Mouse (Mus musculus) MEL-GATA-1-ER (cell line): ENCODE data around the gene Hic1.

Source experiments
- DNase-seq: peaks from one replicate; pipeline ENCODE4 v3.0.0-alpha.2; 2012; ENCODE audit warnings: low read depth; ENCODE audit errors: extremely low read depth

Hic1 gene

GRCm38 (mm10) chr11:75168590-75169361, 543 bp downstream of the Hic1 start:
- DNase-seq, result no peak

DNA sequence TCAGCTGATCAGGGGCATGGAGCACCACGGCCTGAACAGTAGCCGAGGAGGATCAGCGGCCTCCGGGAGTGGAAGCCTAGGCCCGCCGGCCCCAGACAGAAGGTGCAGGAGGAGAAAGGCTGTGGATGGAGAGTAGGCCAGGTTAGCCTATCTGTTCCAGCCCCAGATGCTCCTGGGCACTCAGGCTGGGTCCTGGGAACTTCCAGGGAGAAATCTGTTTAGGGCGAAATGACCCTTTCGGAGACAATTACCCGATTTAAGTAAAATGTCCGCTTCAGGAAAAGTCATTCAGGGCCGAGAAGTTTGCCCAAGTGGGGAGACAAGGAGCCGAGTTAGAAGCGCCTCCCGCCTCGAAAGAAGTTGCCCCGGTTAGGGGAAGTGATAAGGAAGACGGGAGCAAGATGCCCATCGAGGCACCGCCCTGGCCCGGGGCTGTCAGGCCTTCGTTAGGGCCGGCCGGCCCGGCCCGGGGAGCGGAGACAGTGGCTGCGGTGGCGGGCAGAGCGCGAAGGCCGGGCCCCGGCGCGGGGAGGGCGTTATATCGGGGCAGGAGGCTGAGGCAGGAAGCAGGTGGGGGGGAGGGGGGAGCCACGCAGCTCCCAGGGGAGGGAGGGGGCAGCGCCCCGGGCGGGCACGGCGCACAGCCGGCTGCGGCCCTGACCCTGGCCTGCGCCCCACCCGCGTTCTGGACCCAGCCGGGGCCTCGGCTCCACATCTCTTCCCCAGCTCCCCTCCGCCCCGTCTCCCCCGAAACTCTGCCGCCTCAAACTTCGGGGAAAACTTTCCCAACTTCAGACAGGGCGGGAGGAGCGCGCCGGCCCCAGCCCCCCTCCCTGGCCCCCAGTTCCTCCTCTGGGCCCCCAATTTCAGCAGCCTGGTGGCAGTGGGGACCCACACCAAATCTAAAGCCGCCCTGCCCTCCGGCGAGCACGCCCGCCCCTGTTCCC, 1.4 kb downstream of the Hic1 start:
- DNase-seq, result no peak

DNA sequence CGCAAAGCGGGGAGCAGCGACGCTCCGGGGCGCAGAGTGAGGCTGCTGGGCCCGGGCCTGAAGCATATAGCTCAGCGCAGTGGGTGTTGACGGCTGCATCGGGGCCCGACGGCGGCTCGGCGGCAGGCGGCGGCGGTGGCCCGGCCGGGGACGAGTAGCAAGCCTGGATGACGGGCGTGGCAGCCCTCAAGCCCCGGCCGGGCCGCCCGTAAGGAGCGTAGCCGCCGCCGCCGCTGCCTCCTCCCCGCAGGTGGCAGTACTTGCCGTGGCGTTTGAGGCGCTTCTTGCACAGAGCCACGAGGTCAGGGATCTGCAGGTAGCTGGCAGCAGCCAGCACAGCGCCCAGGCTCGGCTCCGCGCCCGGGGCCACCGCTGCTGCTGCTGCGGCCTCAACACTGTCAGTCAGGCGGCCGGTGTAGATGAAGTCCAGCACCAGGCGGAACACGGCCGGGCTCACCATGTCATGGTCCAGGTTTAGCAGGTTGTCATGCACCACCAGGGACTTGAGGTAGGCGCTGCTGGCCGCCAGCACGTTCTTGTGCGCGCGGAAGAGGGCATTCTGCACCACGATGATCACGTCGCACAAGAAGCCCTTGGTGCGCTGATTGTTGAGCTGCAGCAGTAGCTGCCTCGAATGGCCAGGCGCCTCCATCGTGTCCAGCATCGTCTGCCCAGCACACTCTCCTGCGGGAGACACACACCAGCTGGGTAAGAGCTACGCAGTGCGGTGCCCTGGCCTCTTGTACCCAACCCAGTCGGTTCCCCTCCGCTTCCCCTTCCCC, 2.3 kb downstream of the Hic1 start:
- DNase-seq, result no peak

GRCm38 (mm10) chr11:75166193-75166842, 3.0 kb downstream of the Hic1 start:
- DNase-seq, result no peak

DNA sequence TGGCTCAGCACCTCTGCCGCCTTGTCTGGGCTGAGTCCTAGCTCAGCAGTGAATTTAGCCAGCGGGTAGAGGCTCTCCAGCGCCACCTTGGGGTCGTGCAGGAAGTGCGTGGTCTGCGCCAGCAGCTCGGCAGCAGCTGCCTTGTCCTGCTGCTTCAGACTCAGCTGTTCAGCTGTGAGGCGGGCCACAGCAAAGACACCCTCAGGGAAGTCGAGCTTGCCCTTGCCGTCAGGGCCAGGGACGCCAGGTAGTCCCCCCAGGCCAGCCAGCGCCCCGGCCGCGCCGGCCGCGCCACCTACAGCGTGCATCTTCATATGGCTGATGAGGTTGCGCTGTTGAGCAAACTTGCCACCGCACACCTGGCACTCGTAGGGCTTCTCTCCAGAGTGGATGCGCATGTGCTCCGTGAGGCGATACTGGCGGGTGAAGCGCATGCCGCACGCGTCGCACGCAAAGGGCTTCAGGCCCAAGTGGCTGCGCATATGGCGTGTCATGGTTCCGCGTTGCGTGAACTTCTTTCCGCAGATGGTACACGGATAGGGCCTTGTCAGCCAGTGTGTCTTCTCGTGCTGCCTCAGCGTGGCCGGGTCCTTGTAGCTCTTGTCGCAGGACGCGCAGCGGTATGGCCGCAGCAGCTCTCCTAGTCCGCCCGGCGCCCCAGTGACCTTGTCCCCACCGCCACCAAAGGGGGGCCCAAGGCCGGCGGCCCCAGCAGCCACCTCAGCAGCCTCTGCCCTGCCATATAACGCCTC, 3.7 kb downstream of the Hic1 start:
- DNase-seq, result no peak

DNA sequence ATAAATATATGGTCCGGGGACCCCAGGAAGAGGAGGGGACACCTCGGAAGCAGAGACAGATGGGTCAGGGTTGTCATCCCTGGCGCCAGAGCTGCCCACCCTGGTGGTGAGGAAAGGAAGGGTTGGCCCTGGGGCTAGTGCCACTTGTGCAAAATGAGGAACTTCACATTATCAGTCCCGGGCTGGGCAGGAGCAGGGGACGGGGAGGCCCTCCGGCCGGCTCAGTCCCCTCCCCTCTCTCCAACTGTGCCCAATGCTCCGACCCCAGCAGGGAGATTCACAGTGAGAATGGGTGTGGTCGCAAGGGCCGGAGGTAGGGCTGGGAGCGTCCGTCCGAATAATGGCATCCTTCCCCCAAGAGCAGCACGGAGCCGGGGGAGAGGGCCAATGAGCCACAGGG, 4.6 kb downstream of the Hic1 start:
- peak; percentile 56 for DNase-seq

- DNase-seq, result no peak
Measured at GRCm38 (mm10) chr11:75164051-75164450, 5.3 kb downstream of the Hic1 start.

DNA sequence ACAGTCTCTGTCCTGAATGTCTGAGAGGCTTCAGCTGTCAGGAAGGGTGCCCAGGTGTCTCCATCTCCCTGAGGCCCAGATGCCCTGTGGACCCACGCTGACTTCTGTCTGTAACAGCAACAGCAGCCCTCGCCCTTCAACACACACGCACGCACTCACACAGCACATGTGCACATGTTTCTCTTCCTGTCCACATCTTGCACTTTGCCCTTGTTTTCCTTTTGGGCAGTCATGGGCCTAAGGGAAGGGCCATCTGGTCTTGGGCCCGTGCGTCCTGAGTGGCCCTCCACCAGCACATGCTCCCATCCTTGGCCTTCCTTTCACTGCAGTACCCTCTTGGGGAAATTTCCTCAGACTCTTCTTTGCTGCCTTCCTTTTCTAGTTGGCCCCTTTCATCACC, 5.9 kb downstream of the Hic1 start:
- no peak for DNase-seq

GRCm38 (mm10) chr11:75162591-75163080, 6.7 kb downstream of the Hic1 start:
- DNase-seq, result no peak

GRCm38 (mm10) chr11:75161417-75162008, 7.8 kb downstream of the Hic1 start:
- no peak for DNase-seq

DNA sequence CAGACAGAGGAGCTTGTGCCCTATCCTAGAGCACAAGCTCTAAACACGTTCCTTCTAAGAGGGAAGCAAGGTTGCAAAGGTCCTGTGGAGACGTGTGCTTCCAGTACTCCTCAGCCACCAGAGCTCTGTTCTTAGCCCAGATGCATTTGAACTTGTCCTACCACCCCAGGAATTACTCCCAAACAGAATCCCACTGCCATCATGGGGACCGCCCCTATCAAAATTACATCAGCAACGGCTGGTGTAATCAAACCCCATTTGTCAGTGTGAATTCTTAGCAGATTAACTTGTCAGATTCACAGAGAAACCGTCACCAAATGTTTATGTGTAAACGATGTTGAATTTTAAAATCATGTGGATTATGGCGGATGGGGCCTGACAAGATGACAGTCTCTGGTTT, 8.4 kb downstream of the Hic1 start:
- no peak for DNase-seq

GRCm38 (mm10) chr11:75159564-75159963, 9.8 kb downstream of the Hic1 start:
- no peak for DNase-seq

GRCm38 (mm10) chr11:75158432-75158831, 10.9 kb downstream of the Hic1 start:
- no peak for DNase-seq

- DNase-seq, result no peak
Measured at GRCm38 (mm10) chr11:75157901-75158300, 11.4 kb downstream of the Hic1 start.

DNA sequence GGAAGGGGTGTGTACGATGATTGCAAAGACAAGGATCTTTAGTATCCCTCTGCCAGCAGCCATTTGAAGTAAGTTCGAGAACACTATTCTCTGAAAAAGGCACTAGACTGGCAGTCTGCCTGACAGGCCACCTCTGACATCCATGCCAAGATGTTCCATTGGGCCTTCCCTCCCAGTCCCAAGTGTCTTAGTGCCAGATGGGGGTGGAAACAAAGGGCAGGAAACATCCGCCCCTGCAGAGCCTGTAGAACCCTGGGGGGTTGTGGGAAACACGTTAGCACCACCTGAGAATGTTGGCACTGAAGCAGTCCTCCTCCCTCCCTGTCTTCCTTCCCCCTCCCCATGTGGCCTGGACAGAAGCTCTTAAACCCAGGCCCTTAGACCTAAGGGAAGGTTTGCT, 12.3 kb downstream of the Hic1 start:
- DNase-seq, result no peak

GRCm38 (mm10) chr11:75156416-75156815, 12.9 kb downstream of the Hic1 start:
- no peak for DNase-seq

DNA sequence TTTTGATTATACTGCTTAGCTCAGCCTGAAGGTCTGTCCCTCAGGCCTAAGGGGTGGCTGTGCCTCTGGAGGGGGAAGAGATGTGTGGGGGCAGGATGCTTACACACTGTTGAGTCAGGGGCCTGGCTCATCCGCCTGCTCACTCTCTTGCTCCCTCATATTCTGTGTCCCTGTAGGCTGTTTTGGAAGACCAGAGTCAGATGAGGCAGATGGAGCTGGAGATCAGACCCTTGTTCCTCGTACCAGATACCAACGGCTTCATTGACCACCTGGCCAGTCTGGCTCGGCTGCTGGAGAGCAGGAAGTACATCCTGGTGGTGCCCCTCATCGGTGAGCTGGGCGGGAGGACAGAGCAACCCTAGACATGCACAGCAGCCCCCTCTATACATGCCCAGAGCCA, 13.3 kb downstream of the Hic1 start:
- DNase-seq, result no peak

- no peak for DNase-seq
Measured at GRCm38 (mm10) chr11:75154053-75154585, 15.2 kb downstream of the Hic1 start.
